In the genomic region with DNA sequence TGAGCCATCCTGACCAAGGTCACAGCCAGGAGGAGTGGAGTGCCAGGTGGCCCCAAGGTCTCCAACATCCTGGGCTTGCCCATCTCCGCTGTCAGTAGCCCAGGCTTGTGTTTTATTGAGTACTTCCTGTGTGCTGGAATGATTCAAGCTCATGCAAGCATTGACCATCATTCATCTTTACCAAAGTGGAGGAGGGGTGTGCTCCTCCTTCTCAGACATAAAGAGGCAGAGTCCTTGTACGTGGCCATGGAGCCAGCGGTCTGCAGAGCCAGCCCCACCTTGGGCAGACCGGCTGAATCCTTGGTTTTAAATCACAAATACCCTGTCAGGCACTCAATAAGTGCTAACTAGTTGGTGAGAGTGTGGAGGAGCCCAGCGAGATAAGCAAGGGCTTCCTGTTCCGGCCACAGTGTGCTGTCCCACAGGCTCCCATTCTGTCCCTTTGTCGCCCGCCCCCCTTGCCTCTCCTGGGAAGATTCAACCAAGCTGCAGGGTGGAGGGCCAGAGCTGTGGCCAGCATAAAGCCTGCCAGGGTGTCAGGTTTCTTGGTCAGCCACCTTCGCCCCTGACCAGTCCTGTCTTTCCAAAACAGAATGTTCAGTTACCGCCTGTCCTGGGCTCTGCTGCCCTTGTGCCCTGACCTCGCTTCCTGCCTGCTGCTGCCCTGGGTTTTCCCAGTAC, we compare ENCODE assay signal across 8 mouse cellular contexts.
DNase-seq lines count a peak whose midpoint lies in the region; ATAC-seq lines count a peak whose summit lies in the region.

No protein-coding gene starts in this region.

- H3K4me2 ChIP-seq in midbrain, embryonic 15.5 days, result no peak overlapping the region
- no peak overlapping the region for H3K4me2 ChIP-seq in midbrain, embryonic 13.5 days (replicated peaks)

- no peaks in the 10 kb centered on the region for H3K27me3 ChIP-seq in midbrain, embryonic 15.5 days (replicated peaks)
- H3K27me3 ChIP-seq in midbrain, embryonic 13.5 days, result no peaks in the 10 kb centered on the region

- H3K9me3 ChIP-seq in midbrain, embryonic 15.5 days, result no peaks in the 10 kb centered on the region
- no peaks in the 10 kb centered on the region for H3K9me3 ChIP-seq in midbrain, embryonic 13.5 days

- WGBS in midbrain, embryonic 15.5 days, result 35% methylated on average over 11 of the region's 11 CpGs
- 36% methylated on average over 11 of the region's 11 CpGs for WGBS in midbrain, embryonic 13.5 days

- H3K9ac ChIP-seq in midbrain, embryonic 15.5 days, result no peak overlapping the region
- H3K9ac ChIP-seq in midbrain, embryonic 13.5 days (replicated peaks), result no peak overlapping the region

- no peak overlapping the region for H3K27ac ChIP-seq in midbrain, embryonic 15.5 days
- no peak overlapping the region for H3K27ac ChIP-seq in midbrain, embryonic 13.5 days

- peak; percentile 91 for DNase-seq in adrenal gland, postnatal 14 days
- DNase-seq in gastrocnemius, postnatal 25 days, result peak; percentile 93
- peak; percentile 67 to 79 for DNase-seq in kidney, adult 8-10 months
- DNase-seq in lung, postnatal 14 days, result peak; percentile 58
- DNase-seq in thymus, postnatal 0 days (ENCODE audit: low spot score), result no peak
- DNase-seq in cerebellum, postnatal 10 days, result no peak

- no peak overlapping the region for H3K4me3 ChIP-seq in midbrain, embryonic 15.5 days
- no peak overlapping the region for H3K4me3 ChIP-seq in midbrain, embryonic 13.5 days (replicated peaks)

- no peak for ATAC-seq in midbrain, embryonic 15.5 days (replicated peaks)
- ATAC-seq in midbrain, embryonic 13.5 days, result no peak

- H3K36me3 ChIP-seq in midbrain, embryonic 15.5 days (replicated peaks), result no peaks in the 10 kb centered on the region
- H3K36me3 ChIP-seq in midbrain, embryonic 13.5 days, result no peaks in the 10 kb centered on the region

- H3K4me1 ChIP-seq in midbrain, embryonic 15.5 days, result no peaks in the 10 kb centered on the region
- no peaks in the 10 kb centered on the region for H3K4me1 ChIP-seq in midbrain, embryonic 13.5 days (replicated peaks)

Comparison
In these comparisons a context has a peak if more than half of its experiments do, and no peak if none do; other contexts are left out.
1. DNase-seq: peak in adrenal gland, postnatal 14 days (single experiment), gastrocnemius, postnatal 25 days (single experiment), kidney, adult 8-10 months (2 of 2) and lung, postnatal 14 days (single experiment); none in thymus, postnatal 0 days (single experiment) and cerebellum, postnatal 10 days (0 of 2).